Mouse (Mus musculus) limb, embryonic 10.5 days (tissue): Measurements from ENCODE around the gene Prkn. TPM values are rescaled to one million over a fixed set of nuclear protein-coding genes. Genes with fewer than 3 reads are reported as not detected.

Source experiments
- DNase-seq: peaks from one replicate; pipeline ENCODE4 v3.0.0-alpha.2; 2017; ENCODE audit warnings: low spot score
- H3K27ac ChIP-seq: fragments of 300-500 bp; sonication (generic); 2 replicates; pipeline ENCODE4 v1.5.1; 2016; ENCODE audit warnings: mild to moderate bottlenecking
- H3K27me3 ChIP-seq: fragments of 300-500 bp; sonication (generic); 2 replicates; pipeline ENCODE4 v1.6.1; 2016; ENCODE audit warnings: low read depth, mild to moderate bottlenecking; ENCODE audit not compliant: poor library complexity, severe bottlenecking
- H3K36me3 ChIP-seq: fragments of 300-500 bp; sonication (generic); 2 replicates; pipeline ENCODE4 v1.6.1; 2016; ENCODE audit warnings: mild to moderate bottlenecking, moderate library complexity
- H3K4me1 ChIP-seq: fragments of 300-500 bp; sonication (generic); 2 replicates; pipeline ENCODE4 v1.6.1; 2016
- H3K4me3 ChIP-seq: fragments of 300-500 bp; sonication (generic); 2 replicates; pipeline ENCODE4 v1.5.1; 2016; ENCODE audit warnings: mild to moderate bottlenecking, moderate library complexity
- H3K9me3 ChIP-seq: fragments of 300-500 bp; sonication (generic); replicated peaks from 2 replicates; pipeline ENCODE4 v1.6.1; 2016; ENCODE audit warnings: mild to moderate bottlenecking
- WGBS: fragments of 180-500 bp; shearing (Covaris S2); methylation state at CpG from one replicate; pipeline ENCODE4 v1.1.7; 2016; 5-methylcytosine and 5-hydroxymethylcytosine counted together
- polyA plus RNA-seq: library from polyadenylated mRNA; unstranded; fragments of >200 nt; fragmentation: Nextera tagmentation; extraction: Ambion mirVana; gene quantifications from 2 replicates; pipeline ENCODE4 v1.2.1, GENCODE M21; 2016

Gene Prkn
- polyA plus RNA-seq, 1 experiment from 2014 or later: 0.85 TPM

DNA sequence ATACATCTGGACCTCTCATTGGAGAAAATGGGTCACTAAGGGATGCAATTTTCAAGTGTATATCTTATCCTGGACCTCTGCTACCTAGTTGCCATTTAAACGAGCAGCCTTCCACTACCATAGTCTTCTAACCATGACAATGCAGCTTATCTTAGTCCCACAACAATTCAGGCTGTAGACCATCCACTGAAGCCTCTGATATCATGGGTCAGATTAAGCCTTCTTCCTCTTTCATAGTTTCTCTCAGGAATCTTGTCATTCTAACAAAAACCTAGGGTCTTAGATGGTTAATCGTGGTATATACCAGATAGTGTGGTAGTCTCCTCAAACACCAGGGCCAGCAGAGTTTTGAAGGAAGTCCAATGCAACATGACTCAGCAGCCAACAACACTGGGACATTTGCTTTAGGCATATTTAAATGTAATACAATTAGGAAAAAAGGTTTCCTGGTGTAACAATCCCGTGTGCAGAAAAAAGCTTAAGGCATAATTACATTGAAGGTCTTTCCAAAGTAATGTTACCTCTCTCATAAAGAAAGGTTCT lies 61.6 kb downstream of the Prkn start:
- Histone ChIP-seq H3K9me3 (no peaks in the 10 kb centered on the region), H3K4me3 (no peak overlapping the region), H3K27me3 (no peaks in the 10 kb centered on the region), H3K4me1 (no peaks in the 10 kb centered on the region), H3K36me3 (no peaks in the 10 kb centered on the region), H3K27ac (no peak overlapping the region)
- DNase-seq: no peak
- 90% methylated on average over 3 of the region's 3 CpGs for WGBS

DNA sequence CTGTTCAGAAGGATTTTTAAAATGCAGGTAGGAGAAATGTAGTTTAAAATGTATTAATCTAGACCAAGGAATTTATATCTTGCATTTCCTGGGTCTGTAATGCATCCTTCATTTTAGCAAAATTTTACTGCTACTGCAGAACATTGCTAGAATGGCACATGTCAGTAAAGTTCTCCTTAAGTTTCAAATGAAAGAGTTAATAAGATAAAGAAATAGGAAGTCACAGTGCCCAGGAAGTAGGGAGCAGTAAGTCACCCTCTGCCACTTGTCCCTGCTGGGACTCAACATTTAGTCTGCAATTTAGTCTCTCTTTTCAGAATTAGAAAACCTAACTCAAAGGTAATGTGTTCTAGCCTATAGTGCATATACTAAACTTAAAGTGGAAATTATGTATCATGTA lies 96.5 kb downstream of the Prkn start:
- no peak for DNase-seq
- Histone ChIP-seq H3K27me3 (0 out of 2 replicates have a peak, but pooled peaks cover 6% of the 10 kb centered on the region), H3K4me1 (no peaks in the 10 kb centered on the region), H3K9me3 (no peaks in the 10 kb centered on the region), H3K36me3 (no peaks in the 10 kb centered on the region), H3K4me3 (no peak overlapping the region), H3K27ac (no peak overlapping the region)

DNA sequence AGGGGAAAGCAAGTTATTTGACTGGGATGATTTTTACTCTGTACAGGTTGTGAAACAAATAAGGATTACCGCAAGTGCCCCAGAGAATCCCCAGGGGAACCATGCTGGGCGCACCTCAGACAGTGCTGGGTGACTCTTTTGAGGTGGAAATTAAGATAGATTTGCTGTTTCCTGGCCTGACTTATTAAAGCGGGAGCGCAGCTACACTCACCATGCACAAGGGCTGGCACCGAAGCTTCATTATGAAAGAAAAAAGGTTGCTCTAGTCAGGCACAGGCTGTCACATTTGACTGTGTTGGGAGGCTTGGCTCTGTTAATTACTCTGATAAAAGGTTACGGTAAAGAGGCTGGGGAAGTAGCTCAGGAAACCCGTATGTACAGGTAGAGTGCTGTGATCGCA lies 97.7 kb downstream of the Prkn start:
- H3K36me3 ChIP-seq: no peaks in the 10 kb centered on the region
- no peak overlapping the region for H3K27ac ChIP-seq
- no peaks in the 10 kb centered on the region for H3K9me3 ChIP-seq
- no peak for DNase-seq
- no peak overlapping the region for H3K4me3 ChIP-seq
- WGBS: 31% methylated on average over 8 of the region's 8 CpGs
- H3K4me1 ChIP-seq: no peaks in the 10 kb centered on the region
- 0 out of 2 replicates have a peak, but pooled peaks cover 6% of the 10 kb centered on the region for H3K27me3 ChIP-seq

DNA sequence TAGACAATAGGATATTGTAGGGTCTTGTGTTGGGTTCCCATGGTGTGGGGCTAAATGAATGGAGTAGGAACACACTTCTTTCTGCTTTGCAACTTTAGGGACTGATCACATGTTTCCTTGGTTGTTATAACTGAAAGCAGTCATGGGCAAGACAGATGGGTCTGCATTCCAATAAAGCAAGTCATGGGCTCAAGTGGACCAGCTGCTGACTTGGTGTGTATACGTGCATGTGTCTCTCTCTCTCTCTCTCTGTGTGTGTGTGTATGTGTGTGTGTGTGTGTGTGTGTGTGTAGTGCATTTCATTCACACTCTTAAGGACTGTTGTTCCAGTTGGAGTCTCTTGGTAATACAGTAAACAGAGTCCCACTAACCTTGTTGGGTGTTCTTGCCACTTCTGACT lies 98.6 kb downstream of the Prkn start:
- 87% methylated on average over 1 of the region's 1 CpGs for WGBS
- Histone ChIP-seq H3K4me3 (no peak overlapping the region), H3K36me3 (no peaks in the 10 kb centered on the region), H3K27ac (no peak overlapping the region), H3K4me1 (no peaks in the 10 kb centered on the region), H3K9me3 (no peaks in the 10 kb centered on the region), H3K27me3 (0 out of 2 replicates have a peak, but pooled peaks cover 6% of the 10 kb centered on the region)
- no peak for DNase-seq

DNA sequence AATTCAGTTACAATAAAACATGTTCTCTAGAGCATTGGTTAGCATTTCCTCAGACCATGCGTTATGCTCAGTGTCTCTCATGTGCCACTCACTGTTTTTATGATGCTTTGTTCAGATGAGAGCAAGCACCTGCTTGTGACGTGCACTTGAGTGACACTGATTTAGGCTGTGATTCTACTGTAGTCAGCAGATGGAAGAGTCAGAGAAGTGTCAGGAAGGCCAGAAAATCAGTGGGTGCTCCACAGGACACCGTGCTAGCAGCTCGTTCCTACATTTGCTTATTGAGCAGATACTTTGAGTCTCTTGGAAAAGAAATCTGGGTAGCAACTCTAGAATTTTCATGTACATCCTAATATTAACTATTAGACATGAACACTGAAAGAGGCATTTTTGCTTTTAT lies 106.4 kb downstream of the Prkn start:
- 85% methylated on average over 4 of the region's 4 CpGs for whole genome bisulfite sequencing
- H3K27me3 ChIP-seq: no peaks in the 10 kb centered on the region
- H3K4me1 ChIP-seq: no peaks in the 10 kb centered on the region
- no peak overlapping the region for H3K4me3 ChIP-seq
- no peak for DNase-seq
- H3K36me3 ChIP-seq: no peaks in the 10 kb centered on the region
- no peak overlapping the region for H3K27ac ChIP-seq
- H3K9me3 ChIP-seq: no peaks in the 10 kb centered on the region

DNA sequence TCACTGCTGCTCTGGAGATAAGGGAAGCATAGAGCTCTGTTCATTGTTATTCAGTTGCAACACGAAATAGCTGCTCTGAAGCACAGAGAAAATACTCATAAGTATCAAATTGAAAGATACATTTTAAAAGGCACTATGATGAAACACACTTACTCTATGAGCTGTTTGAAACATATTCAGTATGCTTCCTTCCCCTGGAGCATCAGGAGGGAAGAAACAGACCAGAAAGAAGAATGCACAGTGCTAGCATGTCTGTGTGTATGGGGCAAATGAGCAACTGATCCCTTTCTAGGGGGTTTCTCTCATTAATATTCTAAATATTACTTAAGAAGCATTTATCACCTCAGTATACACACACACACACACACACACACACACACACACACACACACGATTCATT lies 107.4 kb downstream of the Prkn start:
- H3K36me3 ChIP-seq: no peaks in the 10 kb centered on the region
- WGBS: 83% methylated on average over 2 of the region's 2 CpGs
- H3K27ac ChIP-seq: no peak overlapping the region
- H3K4me3 ChIP-seq: no peak overlapping the region
- no peak for DNase-seq
- no peaks in the 10 kb centered on the region for H3K4me1 ChIP-seq
- H3K27me3 ChIP-seq: no peaks in the 10 kb centered on the region
- no peaks in the 10 kb centered on the region for H3K9me3 ChIP-seq

DNA sequence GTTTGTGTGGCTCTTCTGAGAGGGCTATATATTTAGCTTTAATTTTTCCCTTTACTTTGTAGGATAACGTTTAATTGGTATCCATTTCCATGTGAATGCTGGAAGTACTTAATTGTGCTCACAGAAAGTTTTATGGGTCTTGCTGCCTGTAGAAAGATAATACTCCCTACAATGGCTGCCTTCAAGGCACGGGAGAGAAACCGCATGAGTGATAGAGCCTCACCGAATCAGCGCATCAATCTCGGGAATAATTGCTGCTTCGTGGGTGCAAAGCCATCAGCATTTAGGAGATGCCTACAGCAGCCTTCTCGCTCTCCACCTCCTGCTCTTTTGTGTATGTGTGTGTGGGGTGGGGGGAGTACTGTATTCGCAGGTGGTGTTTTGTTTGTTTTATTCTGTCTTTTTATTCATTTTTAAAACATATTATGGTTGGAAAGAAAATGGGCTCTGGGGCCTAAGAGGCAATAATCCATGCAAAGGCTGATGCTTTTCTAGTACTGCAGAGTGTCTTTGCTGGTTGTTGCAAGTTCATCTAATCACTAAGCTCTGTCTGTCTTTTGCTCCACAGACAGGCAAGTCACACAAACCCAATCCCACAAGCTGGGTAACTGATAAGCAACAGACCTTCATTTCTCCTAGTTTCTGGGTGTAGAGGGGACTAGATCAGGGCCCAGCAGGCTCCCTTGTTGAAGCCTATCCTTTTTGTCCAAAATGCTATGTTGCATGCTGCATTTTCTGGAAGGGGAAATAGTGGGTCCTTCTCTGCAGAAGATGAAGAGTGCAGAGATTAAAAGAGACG lies 119.1 kb downstream of the Prkn start:
- H3K27ac ChIP-seq: no peak overlapping the region
- no peak for DNase-seq
- H3K4me3 ChIP-seq: no peak overlapping the region
- H3K4me1 ChIP-seq: no peaks in the 10 kb centered on the region
- WGBS: 75% methylated on average over 10 of the region's 10 CpGs
- no peaks in the 10 kb centered on the region for H3K36me3 ChIP-seq
- no peaks in the 10 kb centered on the region for H3K27me3 ChIP-seq
- no peaks in the 10 kb centered on the region for H3K9me3 ChIP-seq

DNA sequence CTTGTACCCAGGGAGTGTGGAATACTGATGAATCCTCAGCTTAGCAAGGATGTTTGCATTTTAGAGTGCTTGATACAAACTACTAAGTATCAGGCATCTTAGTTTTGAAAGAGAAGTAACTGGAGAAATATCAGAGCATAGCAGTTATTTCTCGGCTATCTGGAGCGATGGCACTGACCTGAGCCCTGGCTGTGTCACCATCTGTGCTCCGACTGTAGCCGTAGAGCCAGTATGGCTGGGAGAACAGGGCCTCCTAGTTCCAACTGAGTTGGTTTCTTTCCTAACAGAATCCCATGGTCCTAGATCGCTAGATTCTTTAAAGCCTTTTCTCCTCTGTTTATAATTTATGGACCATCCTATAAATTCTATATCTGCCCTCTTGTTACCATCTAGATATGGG lies 122.0 kb downstream of the Prkn start:
- Histone ChIP-seq H3K9me3 (no peaks in the 10 kb centered on the region), H3K4me1 (no peaks in the 10 kb centered on the region), H3K4me3 (no peak overlapping the region), H3K36me3 (no peaks in the 10 kb centered on the region), H3K27me3 (no peaks in the 10 kb centered on the region), H3K27ac (no peak overlapping the region)
- DNase-seq: no peak
- 95% methylated on average over 5 of the region's 5 CpGs for WGBS

DNA sequence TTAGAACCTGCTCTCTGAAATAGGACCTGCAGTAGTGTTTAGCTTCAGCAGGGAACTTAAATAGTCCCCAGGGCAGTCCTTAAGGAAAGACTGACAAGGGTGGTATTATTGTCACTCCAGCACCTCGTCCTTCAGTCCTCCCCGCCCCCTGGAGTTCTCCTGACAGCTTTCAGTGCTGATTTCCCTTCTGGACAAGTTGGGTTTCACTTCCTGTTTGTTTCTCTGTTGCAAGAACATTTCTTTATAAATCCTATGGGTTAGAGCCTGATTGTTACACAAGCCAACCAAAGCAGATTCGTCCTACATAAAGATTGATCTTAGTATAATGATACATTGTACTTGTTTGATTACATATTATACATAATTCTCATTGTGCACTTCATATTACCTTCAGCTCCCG lies 142.0 kb downstream of the Prkn start:
- Histone ChIP-seq H3K27me3 (no peaks in the 10 kb centered on the region), H3K4me1 (no peaks in the 10 kb centered on the region), H3K4me3 (no peak overlapping the region), H3K9me3 (no peaks in the 10 kb centered on the region), H3K36me3 (no peaks in the 10 kb centered on the region), H3K27ac (no peak overlapping the region)
- 62% methylated on average over 4 of the region's 4 CpGs for WGBS
- DNase-seq: no peak

DNA sequence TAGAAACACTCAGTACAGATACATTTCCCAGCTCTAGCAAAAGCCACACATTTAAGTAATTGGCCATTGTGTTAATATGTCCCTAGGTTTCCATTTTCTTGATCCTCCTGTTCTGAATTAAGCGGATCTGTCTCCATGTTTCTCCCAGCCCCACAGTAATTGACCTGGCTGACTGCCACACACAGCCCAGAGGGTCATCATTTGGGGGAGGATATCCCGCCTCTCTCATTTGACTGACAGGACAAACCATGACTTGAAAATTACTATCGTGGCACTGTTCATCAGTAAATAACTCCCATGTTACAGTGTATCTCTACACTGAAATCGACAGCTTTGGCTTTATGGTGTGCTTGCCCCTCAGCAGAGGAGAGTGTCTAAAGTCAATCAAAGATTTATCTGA lies 146.9 kb downstream of the Prkn start:
- no peak overlapping the region for H3K4me3 ChIP-seq
- H3K27me3 ChIP-seq: no peaks in the 10 kb centered on the region
- no peak overlapping the region for H3K27ac ChIP-seq
- no peaks in the 10 kb centered on the region for H3K36me3 ChIP-seq
- DNase-seq: no peak
- H3K4me1 ChIP-seq: no peaks in the 10 kb centered on the region
- H3K9me3 ChIP-seq: no peaks in the 10 kb centered on the region
- 89% methylated on average over 4 of the region's 4 CpGs for WGBS

DNA sequence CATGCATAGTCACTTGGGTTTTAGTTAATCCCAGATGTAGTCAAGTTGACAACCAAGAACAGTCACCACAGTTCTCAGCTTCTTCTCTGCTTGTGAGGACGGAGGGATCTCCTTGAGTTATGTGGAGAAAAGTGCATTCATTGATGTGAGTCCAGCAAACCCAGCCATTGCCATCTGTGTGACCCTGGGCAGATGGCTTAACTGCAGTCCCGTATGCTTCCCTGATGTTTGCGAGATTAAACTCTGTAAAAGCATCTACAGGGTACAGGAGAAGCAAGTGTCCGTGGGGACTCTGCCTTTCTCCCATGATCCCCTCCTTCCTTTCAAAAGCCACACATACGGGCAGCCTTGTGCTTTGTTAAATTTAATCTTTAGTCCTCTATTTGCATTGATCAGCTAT lies 157.1 kb downstream of the Prkn start:
- Histone ChIP-seq H3K9me3 (no peaks in the 10 kb centered on the region), H3K4me1 (no peaks in the 10 kb centered on the region), H3K27ac (no peak overlapping the region), H3K27me3 (no peaks in the 10 kb centered on the region), H3K4me3 (no peak overlapping the region), H3K36me3 (no peaks in the 10 kb centered on the region)
- 83% methylated on average over 5 of the region's 5 CpGs for WGBS
- no peak for DNase-seq

DNA sequence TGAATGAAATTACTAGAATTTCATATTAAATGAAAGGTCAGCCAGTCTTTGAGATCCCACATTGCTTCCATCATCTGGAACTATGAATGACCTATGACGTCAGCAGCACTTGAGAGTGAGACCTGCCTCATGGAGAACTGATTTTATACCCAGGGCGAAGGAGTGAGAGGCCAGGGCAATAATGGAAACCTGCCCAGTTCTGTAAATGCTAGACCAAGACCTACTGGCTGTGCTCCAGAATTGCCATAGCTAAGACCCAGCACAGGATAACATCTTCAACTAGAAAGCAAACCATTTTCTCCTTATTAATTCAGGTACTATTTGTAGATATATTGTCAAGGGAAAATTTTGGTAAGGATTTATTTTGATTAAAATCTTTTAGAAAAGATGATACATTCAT lies 183.2 kb downstream of the Prkn start:
- Histone ChIP-seq H3K27me3 (no peaks in the 10 kb centered on the region), H3K27ac (no peak overlapping the region), H3K4me1 (no peaks in the 10 kb centered on the region), H3K9me3 (no peaks in the 10 kb centered on the region), H3K36me3 (no peaks in the 10 kb centered on the region), H3K4me3 (no peak overlapping the region)
- no peak for DNase-seq
- 93% methylated on average over 2 of the region's 2 CpGs for WGBS

DNA sequence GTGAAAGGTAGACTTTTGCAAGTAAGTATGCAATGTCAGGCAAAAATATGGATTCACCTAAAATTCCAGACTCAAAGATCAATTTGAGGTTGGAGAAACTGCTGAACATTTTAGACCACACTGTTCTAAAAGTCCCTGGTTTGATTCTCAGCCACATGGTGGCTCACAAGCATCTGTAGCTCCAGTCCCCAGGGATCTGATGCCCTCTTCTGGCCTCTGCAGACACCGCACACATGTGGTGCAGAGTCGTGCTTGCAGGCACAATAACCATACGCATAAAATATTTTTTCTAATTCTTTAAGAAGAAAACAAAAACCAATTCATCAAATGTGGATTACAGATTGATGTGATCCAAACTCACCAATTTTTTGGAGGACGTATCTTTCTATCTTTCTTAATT lies 189.2 kb downstream of the Prkn start:
- Histone ChIP-seq H3K36me3 (no peaks in the 10 kb centered on the region), H3K4me3 (no peak overlapping the region), H3K4me1 (no peaks in the 10 kb centered on the region), H3K27ac (no peak overlapping the region), H3K27me3 (no peaks in the 10 kb centered on the region), H3K9me3 (no peaks in the 10 kb centered on the region)
- 94% methylated on average over 4 of the region's 4 CpGs for WGBS
- no peak for DNase-seq

DNA sequence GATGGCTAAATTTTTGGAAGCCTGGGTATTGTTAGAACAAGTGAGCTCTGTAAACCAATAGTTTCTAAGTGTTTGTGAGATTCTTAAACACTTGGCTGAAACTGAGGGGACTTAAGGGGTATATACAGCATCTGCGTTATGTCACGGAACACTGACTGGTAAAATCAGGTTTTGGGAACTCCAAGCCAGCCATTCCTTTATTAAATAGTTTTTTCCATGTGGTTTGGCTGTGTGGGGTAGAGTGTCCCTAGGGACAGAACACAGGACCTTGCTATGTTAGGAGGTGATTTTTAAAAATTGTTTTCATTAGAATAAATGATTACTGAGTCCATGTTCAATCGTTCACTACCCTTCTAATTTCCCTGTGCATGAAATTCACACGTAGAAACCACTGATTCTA lies 190.8 kb downstream of the Prkn start:
- 91% methylated on average over 4 of the region's 4 CpGs for WGBS
- Histone ChIP-seq H3K9me3 (no peaks in the 10 kb centered on the region), H3K36me3 (no peaks in the 10 kb centered on the region), H3K27ac (no peak overlapping the region), H3K4me3 (no peak overlapping the region), H3K4me1 (no peaks in the 10 kb centered on the region), H3K27me3 (no peaks in the 10 kb centered on the region)
- DNase-seq: no peak
